Comparison of ENCODE assay signal across 20 mouse cellular contexts in the genomic region with DNA sequence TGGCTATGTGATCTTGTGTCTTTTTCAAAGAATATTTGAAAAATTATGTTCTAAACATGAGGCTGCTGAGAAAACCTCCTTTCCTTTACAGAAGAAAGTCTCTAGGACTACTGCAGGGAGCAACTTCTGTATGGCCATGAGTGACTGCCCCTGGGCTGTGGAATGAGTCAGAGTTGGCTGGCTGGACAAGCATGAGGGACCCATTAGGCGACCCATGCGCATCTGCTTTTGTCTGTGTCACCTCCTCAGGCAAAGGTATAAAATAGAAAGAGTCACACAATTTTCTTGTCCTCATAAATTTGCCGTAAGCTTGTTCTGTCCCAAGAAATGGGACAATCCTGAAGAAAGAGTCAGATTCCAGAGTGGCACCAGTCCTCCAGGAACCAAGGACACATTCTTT.
A peak's percentile ranks its signal among the peaks of the same experiment; 100 is the strongest.
DNase-seq lines count a peak whose midpoint lies in the region; ATAC-seq and TF ChIP-seq lines count a peak whose summit lies in the region.
"Had no signal": no experiment of that assay in that cellular context is flagged by ENCODE, and none has a peak within 500 bp of the region (broad histone marks: within the 10 kb centered on the region; RNA-seq: fewer than 3 reads in every experiment).

No protein-coding gene starts in this region.

- H3K9me3 ChIP-seq in intestine, embryonic 14.5 days (ENCODE audit: control insufficient read depth, low read length), result no peaks in the 10 kb centered on the region
- H3K9me3 ChIP-seq in intestine, postnatal 0 days (ENCODE audit: control insufficient read depth), result no peaks in the 10 kb centered on the region
- no peaks in the 10 kb centered on the region for H3K9me3 ChIP-seq in stomach, postnatal 0 days (ENCODE audit: control insufficient read depth, low read length)
- H3K9me3 ChIP-seq in kidney, embryonic 16.5 days (ENCODE audit: low read length), result no peaks in the 10 kb centered on the region
- H3K9me3 ChIP-seq: embryonic facial prominence, embryonic 10.5 days; embryonic facial prominence, embryonic 12.5 days; forebrain, embryonic 13.5 days; forebrain, embryonic 15.5 days had no signal

- TF ChIP-seq CTCF in intestine, postnatal 0 days (IDR thresholded peaks at IDR 0.05; ENCODE audit: low read depth), result no peak
- TF ChIP-seq CTCF in Patski (IDR thresholded peaks at IDR 0.05), result no peak
- no peak for TF ChIP-seq CTCF in stomach, postnatal 0 days (IDR thresholded peaks at IDR 0.05; ENCODE audit: low read depth)

- no peaks in the 10 kb centered on the region for H3K4me1 ChIP-seq in intestine, embryonic 14.5 days (replicated peaks; ENCODE audit: control insufficient read depth, insufficient read depth, low read length)
- no peaks in the 10 kb centered on the region for H3K4me1 ChIP-seq in intestine, postnatal 0 days (replicated peaks; ENCODE audit: control insufficient read depth, insufficient read depth, low read length)
- no peaks in the 10 kb centered on the region for H3K4me1 ChIP-seq in stomach, postnatal 0 days (replicated peaks; ENCODE audit: control insufficient read depth, insufficient read depth)
- no peaks in the 10 kb centered on the region for H3K4me1 ChIP-seq in kidney, embryonic 16.5 days (ENCODE audit: insufficient read depth, low read length)
- H3K4me1 ChIP-seq: embryonic facial prominence, embryonic 12.5 days; forebrain, embryonic 13.5 days; forebrain, embryonic 15.5 days had no signal

- CTCF ChIA-PET in Patski (lab: Charles Lee), result interaction anchor here (0.6 to 1.4 kb wide), 2 partner anchors 13 to 183 kb away, joined by 3 read pairs; no protein-coding TSS in a partner anchor

- no peaks in the 10 kb centered on the region for H3K36me3 ChIP-seq in intestine, embryonic 14.5 days (ENCODE audit: control insufficient read depth, insufficient read depth, low read length)
- no peaks in the 10 kb centered on the region for H3K36me3 ChIP-seq in intestine, postnatal 0 days (ENCODE audit: control insufficient read depth, insufficient read depth)
- H3K36me3 ChIP-seq in stomach, postnatal 0 days (ENCODE audit: control insufficient read depth, insufficient read depth, low read length), result no peaks in the 10 kb centered on the region
- no peaks in the 10 kb centered on the region for H3K36me3 ChIP-seq in kidney, embryonic 16.5 days (ENCODE audit: insufficient read depth, low read length)
- H3K36me3 ChIP-seq: embryonic facial prominence, embryonic 10.5 days; embryonic facial prominence, embryonic 12.5 days; forebrain, embryonic 15.5 days had no signal

- no peaks in the 10 kb centered on the region for H3K27me3 ChIP-seq in intestine, embryonic 14.5 days (replicated peaks; ENCODE audit: control insufficient read depth, insufficient read depth, low read length)
- no peaks in the 10 kb centered on the region for H3K27me3 ChIP-seq in intestine, postnatal 0 days (replicated peaks; ENCODE audit: control insufficient read depth, insufficient read depth, low read length)
- no peaks in the 10 kb centered on the region for H3K27me3 ChIP-seq in Patski
- H3K27me3 ChIP-seq in stomach, postnatal 0 days (ENCODE audit: control insufficient read depth, insufficient read depth, low read length), result no peaks in the 10 kb centered on the region
- no peaks in the 10 kb centered on the region for H3K27me3 ChIP-seq in kidney, embryonic 16.5 days (ENCODE audit: insufficient read depth, low read length)
- H3K27me3 ChIP-seq: embryonic facial prominence, embryonic 12.5 days; forebrain, embryonic 13.5 days; forebrain, embryonic 15.5 days had no signal

- no peak overlapping the region for H3K9ac ChIP-seq in intestine, embryonic 14.5 days (ENCODE audit: low read length)
- no peak overlapping the region for H3K9ac ChIP-seq in intestine, postnatal 0 days (ENCODE audit: low read depth, low read length)
- H3K9ac ChIP-seq in stomach, postnatal 0 days (ENCODE audit: low read length), result no peak overlapping the region
- H3K9ac ChIP-seq in kidney, embryonic 16.5 days (replicated peaks; ENCODE audit: low read length), result no peak overlapping the region
- H3K9ac ChIP-seq: embryonic facial prominence, embryonic 12.5 days; forebrain, embryonic 13.5 days; forebrain, embryonic 15.5 days; forebrain, postnatal 0 days had no signal

- no peak overlapping the region for H3K27ac ChIP-seq in intestine, embryonic 14.5 days (ENCODE audit: low read depth)
- H3K27ac ChIP-seq in intestine, postnatal 0 days (ENCODE audit: low read depth, low read length), result no peak overlapping the region
- no peak overlapping the region for H3K27ac ChIP-seq in stomach, postnatal 0 days (replicated peaks)
- no peak overlapping the region for H3K27ac ChIP-seq in kidney, embryonic 16.5 days (ENCODE audit: low read length)
- H3K27ac ChIP-seq: embryonic facial prominence, embryonic 10.5 days; embryonic facial prominence, embryonic 12.5 days; forebrain, embryonic 13.5 days; forebrain, embryonic 15.5 days had no signal

- WGBS in intestine, embryonic 14.5 days, result 90% methylated on average over 3 of the region's 3 CpGs
- WGBS in intestine, postnatal 0 days, result 90% methylated on average over 3 of the region's 3 CpGs
- 84% methylated on average over 3 of the region's 3 CpGs for WGBS in stomach, postnatal 0 days
- 88% methylated on average over 3 of the region's 3 CpGs for WGBS in kidney, embryonic 16.5 days

- H3K4me3 ChIP-seq in intestine, embryonic 14.5 days (ENCODE audit: low read depth, low read length), result no peak overlapping the region
- no peak overlapping the region for H3K4me3 ChIP-seq in intestine, postnatal 0 days (ENCODE audit: low read depth, low read length)
- no peak overlapping the region for H3K4me3 ChIP-seq in stomach, postnatal 0 days (ENCODE audit: low read depth, low read length)
- no peak overlapping the region for H3K4me3 ChIP-seq in kidney, embryonic 16.5 days (ENCODE audit: low read length)
- H3K4me3 ChIP-seq: embryonic facial prominence, embryonic 10.5 days; embryonic facial prominence, embryonic 12.5 days; forebrain, embryonic 13.5 days; forebrain, embryonic 15.5 days had no signal

- no peak for TF ChIP-seq EP300 in stomach, postnatal 0 days (optimal IDR thresholded peaks at IDR 0.05)

- POLR2A ChIA-PET in Patski (lab: Charles Lee), result no interaction called here

- in situ Hi-C loops in Patski (cut with MboI; ENCODE audit: low pct_unique_long_range_greater_than_20kb), result no loop called here

- DNase-seq in intestine, embryonic 14.5 days (ENCODE audit: low spot score), result peak; percentile 21
- DNase-seq in urinary bladder, postnatal 14 days (ENCODE audit: low spot score), result peak; percentile 0
- DNase-seq in urinary bladder, adult 18-20 months (ENCODE audit: low spot score in 2 of 2), result no peak
- no peak for DNase-seq in Patski (ENCODE audit: low read depth, low spot score)
- peak; percentile 1 for DNase-seq in stomach, postnatal 0 days (ENCODE audit: low spot score)
- no peak for DNase-seq in kidney, postnatal 10 days
- DNase-seq: adrenal gland, adult 2 months; adrenal gland, postnatal 10 days; adrenal gland, postnatal 25 days; cerebellum, adult 11 months; cerebellum, adult 18-20 months; cerebellum, adult 9-10 months; cerebellum, postnatal 25 days had no signal

- H3K4me2 ChIP-seq in intestine, embryonic 14.5 days (ENCODE audit: low read length), result no peak overlapping the region
- H3K4me2 ChIP-seq in intestine, postnatal 0 days (replicated peaks; ENCODE audit: low read depth), result no peak overlapping the region
- no peak overlapping the region for H3K4me2 ChIP-seq in stomach, postnatal 0 days (replicated peaks; ENCODE audit: low read depth)
- H3K4me2 ChIP-seq in kidney, embryonic 16.5 days (replicated peaks; ENCODE audit: low read depth, low read length), result no peak overlapping the region
- H3K4me2 ChIP-seq: embryonic facial prominence, embryonic 12.5 days; forebrain, embryonic 13.5 days; forebrain, embryonic 15.5 days had no signal

- ATAC-seq in intestine, embryonic 14.5 days (replicated peaks; ENCODE audit: low FRiP score, low TSS enrichment, low read depth), result no peak
- ATAC-seq in intestine, postnatal 0 days, result no peak
- peak; percentile 71 for ATAC-seq in Patski
- no peak for ATAC-seq in stomach, postnatal 0 days (ENCODE audit: low FRiP score, low TSS enrichment)
- no peak for ATAC-seq in kidney, embryonic 16.5 days (ENCODE audit: low FRiP score, low TSS enrichment)
- ATAC-seq: forebrain, embryonic 13.5 days; forebrain, embryonic 15.5 days; forebrain, postnatal 0 days had no signal

Comparison
In these comparisons a context has a peak if more than half of its experiments do, and no peak if none do; other contexts are left out.
1. DNase-seq: peak in intestine, embryonic 14.5 days (single experiment), urinary bladder, postnatal 14 days (single experiment) and stomach, postnatal 0 days (single experiment); none in urinary bladder, adult 18-20 months (0 of 2), Patski (single experiment) and kidney, postnatal 10 days (single experiment).